Mouse (Mus musculus): ENCODE results near the gene Nyap1.

The Nyap1 gene

DNA sequence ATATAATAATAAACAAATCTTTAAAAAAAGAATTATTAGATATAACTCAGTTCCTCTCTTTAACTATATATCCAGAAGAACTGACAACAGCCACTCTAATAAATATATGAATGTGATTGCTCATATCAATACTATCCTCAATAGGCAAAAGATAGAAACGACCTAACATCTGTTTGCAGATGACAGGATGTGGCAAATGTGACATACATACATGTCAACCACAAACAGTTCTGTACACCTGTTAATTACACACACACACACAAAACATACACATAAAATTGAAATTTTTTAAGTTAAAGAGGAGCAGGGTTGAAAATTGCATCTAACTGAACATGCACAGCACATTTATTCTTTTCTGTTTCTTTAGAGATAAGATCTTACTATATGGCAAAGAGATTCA lies 49.5 kb downstream of the Nyap1 start:
- no peak for DNase-seq

DNA sequence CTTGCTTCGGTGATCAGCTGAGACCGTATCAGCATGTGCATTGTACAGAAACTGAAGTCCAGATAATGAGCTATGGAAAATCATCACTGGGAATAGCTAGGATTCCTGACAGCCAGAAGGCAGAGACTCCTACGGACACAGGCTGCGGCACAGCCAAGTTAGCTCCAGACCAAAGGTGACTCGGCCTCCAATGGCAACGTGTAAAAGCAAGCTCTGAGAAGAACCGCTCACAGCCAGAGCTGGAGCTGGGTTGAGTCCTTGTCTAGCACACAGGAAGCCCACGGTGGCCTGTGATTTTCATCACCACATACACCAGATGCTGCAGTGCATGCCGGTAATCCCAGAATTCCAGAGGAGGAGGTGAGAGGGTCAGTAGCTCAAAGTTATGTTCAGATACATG lies 50.9 kb downstream of the Nyap1 start:
- DNase-seq, result no peak

DNA sequence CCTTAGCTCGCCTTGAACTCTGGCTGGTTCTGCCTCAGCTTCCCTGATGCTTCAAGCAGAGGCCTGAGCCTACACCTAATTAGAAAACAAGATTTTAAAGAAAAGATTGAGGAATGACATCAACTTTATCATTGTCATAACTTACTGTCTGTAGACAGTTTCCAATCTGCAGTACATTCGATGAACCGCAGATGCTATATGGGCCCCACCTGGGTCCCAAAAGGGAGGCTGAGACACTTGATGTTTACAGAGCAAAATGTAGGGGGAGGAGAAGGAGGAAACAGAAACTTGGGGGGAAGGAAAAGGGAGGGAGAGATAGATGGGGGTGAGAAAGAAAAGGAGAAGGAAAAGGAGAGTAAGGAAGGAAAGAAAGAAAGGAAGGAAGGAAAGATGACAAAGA lies 51.4 kb downstream of the Nyap1 start:
- DNase-seq, result peak in 1 of 2 experiments; percentile 50

DNA sequence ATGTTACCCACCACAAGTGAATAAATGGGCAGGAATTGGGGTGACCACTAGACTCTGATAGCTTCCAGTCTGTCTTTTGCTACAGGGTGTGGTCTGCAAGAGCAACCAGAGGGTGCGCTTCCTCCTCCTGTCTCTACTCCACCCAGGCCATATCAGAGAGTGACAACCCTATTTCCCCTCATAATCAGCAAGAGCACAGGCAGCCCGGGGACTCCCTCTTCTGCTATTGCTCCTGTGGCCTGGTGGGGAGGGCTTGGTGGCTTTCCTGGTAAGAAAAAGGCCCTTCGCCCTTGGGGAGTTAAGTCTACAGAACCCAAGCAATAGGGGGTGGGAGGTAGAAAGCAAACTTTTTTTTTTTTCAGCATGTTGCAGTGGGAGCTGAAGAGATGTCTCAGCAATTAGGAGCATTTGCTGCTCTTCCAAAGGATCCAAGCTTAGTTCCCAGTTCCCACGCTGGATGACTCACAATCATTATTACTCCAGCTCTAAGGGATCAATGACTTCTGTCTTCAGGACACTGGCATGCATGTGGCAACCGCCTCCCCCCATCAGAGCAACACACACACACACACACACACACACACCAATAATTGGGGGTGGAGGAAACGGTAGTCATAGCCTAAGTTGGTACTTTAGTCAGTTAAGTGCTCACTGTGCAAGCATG lies 55.1 kb downstream of the Nyap1 start:
- peak in 1 of 2 experiments; percentile 46 for DNase-seq

DNA sequence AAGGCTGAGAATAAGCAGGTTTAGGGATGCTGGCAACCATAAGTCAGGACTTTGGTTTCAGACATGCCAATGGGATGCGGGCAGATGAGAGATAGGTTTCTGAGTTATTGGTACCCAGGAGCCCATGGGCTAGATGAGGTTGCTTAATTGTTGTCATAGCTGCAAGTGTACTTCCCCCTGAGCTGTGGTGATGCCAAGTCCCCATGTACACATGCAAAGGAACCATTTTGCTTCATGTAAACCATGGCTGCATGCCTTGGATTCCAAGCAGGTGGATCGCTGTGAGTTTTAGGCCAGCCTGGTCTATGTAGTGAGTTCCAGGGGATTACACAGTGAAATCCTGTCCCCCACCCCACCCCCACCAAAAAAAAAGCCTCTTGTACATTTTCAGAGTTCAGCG lies 55.8 kb downstream of the Nyap1 start:
- no peak for DNase-seq

DNA sequence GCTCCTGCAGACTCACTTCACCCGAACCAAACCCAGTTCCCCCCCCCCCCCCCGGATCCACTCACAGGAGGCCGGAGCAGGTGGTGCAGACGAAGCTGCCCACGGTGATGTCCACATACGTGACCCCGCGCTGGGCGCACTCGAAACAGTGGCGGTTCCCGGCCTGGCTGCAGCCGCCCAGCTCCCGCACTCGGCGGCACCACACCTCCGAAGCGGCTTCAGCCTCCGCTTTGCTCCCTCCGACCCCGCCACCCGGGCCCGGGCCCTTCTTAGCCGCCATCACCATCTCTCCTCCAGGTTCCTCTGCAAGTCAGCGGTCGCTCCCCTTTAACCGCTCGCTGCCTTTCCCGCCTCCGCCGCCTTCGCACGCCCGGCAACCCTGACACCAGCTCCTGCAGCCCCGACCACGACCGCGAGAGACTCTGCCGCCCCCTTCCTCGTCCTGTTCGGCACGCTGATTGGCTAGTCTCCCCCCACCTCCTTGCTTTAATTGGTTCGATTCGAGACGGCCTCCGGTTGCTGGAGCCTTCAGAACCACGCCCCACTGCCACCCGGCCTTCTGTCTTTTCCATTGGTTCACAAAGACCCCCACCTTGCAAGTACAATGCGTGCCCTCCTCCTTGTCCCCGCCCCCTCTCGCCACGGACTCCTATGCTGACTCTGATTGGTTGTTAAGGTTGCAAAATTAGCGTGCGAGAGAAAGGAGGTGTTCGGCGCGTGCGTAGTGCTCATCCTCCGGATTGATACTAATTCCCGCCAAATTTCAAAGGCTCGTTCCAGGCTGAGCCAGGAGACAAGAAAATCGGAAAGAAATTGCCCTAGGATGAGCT lies 56.9 kb downstream of the Nyap1 start, which contains the start of gene Agfg2:
Gene Agfg2, minus strand, starts transcription at position 433 of the 830 bp plus-strand sequence.
- peak; percentile 99 to 100 for DNase-seq

DNA sequence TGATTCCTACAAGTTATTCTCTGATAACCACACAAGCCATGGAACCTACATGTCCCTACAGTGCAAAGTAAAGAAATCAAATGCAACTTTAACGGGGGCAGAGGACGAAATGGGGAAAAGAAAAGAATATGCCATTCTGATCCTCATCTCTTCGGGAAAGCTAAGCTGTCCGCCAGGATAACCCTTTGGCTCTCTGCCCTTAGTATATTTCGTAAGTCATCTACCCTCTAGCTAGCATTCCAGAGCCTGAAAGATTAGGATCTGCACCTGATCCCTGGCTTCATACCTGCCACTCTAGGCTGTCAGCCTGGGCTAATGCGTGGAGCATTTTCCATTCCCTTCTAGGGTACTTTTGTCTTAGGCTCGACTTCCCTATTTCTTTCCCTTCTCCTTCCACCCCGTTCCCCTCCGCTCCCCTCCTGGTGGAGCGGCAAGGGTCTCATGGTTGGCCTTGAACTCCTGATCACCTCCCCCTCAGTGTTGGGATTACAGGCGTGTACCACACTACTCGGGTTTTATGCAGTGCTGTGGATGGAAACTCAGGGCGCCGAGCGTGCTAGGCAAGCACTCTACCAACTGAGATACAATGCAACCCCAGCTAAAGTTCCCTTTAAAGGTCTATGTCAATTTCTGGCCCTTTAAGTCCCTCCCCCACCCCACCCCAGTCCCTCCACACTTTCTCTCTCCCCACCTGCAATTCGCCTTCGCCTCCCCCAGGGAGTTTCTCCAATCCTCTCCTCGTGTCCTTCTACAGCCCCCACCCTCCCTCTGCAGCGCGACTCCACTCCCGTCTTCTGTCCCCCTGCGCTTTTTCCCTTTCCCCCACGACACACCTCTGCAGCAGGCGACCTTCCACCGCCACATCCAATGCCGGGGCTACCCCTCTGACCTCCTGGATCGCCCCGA lies 57.8 kb downstream of the Nyap1 start:
- peak in 1 of 2 experiments; percentile 53 for DNase-seq

DNA sequence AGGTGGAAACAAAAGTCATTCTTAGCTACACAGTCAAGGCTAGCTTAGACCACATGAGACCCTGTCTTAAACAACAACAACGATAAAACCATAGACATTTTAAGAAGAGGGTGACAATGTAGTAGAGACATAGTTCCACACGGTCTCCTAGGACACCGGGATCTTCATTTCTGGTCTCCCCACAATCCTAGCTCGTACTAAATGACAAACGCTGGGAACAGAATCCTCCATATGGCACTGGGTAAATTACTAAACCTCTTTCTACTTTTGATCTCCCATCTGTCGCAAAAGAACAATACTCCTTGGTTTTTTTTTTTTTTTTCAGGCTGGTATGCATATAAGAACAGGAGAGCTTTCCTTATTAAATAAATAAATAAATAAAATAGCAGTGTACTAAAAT lies 58.9 kb downstream of the Nyap1 start:
- DNase-seq, result no peak
